Mouse (Mus musculus): ENCODE measurements around the gene Znrf4.

GRCm38 (mm10) chr17:56485926-56486325 lies 26.3 kb downstream of the Znrf4 start:
- TF ChIP-seq CTCF (IDR thresholded peaks at IDR 0.05; ENCODE audit: low read depth, low read length) (no peak), POLR2A (IDR thresholded peaks at IDR 0.05; ENCODE audit: extremely low read depth, insufficient read depth, low read length) (no peak)
